Mouse (Mus musculus): ENCODE results near the gene Ak9.

The Ak9 gene

DNA sequence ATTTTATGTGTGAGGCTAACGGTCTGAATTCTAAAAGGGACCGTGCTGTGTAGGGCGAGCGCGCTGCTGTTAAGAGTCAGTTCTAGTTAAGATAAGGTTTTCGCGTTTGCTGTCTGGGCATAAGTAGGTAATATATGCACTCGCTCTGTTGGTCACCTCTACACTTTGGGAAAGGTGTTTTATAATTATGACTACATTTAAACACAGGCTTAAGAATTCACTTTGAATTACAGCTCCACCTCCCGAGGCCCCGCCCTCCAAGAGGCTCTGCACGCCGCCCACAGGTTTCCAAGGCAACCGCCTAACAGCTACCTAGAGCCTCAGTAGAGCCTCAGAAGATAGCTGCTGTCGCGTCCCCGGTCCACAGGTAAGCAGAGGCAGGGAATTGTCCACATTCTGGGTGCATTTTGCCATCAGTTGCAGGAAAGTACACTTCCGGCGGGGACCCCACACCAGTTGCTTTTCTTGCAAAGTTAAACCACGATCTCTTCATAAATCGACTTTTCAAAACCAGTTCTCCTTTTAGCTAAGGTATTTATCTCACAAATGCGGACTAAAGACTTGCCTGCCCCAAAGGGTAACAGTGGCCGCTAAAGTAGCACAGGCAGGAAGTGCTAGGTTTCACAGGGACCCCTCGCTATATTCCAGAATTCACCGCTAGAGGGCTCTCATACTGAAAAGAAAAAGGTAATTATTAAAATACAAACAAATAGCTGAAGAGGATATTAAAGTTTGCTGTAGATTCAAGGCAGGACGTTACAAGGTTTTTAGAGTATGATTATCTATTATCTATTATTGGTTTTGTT is at the start of gene Ak9:
Gene Ak9, plus strand, starts transcription at position 342 of the 806 bp plus-strand sequence.
- DNase-seq, result peak; percentile 92

DNA sequence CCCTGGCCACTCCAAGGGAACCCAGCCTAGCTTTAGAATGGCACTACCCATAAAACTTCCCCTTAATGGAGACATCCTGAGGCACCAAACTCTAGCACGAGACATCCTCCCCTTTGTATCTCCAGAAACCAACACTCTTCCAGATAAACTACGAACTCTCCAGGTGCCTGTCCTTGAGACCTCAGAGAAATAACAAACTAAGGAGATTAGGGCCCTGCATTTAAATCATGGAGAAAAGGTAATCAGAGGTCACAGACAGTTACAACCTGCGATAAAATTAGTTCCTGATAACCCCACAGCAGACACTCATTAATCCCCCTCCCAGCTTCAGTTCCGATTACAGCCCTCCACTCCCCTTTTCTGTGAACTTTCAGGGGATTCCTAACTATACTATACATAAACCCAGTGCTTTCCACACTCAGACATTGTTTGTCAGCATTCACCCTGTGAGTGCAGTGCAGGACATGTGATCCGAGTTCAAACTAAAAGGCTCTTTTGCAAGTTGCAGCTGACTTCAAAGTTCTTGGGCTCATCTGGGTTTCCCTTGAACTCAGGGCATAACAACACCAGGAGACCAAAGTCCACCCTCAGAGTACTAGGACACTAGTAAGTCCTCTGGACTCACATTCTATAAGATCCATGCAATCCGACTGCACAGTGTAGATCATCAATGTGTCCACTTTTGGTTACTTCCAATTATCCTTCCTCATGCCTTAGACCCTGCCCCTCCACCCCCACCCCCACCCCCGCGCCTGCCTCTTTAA is 43.4 kb upstream of the Ak9 start:
- DNase-seq, result no peak

DNA sequence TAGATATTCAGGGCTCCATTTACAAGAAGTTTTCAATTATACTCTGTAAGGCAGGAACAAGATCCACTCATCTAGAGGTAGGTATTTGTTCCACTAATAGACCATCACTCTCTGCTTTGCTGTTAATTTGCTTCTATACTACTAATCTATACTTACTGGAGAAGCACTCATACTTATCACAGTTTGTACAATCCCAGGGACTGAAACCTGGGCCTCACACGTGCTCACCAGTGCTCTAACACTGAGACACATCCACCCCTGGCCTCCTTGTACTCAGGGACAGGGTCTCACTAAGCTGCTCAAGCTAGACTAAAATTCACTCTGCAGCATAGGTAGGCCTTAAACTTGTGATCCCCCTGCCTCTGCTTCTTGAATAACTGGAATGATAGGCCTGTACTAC is 42.6 kb upstream of the Ak9 start:
- no peak for DNase-seq

DNA sequence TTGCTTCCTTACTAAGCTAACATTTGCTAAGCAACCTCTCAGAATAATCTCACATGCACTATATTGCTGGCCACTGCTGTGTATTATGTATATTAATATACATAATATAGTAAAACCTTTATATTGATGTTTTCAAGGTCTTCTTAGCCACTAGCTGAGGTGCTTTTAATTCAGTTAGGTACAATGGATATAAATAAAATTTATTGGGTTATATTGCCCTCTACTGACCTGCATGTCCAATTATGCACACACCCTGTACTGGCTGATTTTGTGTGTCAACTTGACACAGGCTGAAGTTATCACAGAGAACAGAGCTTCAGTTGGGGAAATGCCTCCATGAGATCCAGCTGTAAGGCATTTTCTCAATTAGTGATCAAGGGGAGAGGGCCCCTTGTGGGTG is 41.9 kb upstream of the Ak9 start:
- no peak for DNase-seq

DNA sequence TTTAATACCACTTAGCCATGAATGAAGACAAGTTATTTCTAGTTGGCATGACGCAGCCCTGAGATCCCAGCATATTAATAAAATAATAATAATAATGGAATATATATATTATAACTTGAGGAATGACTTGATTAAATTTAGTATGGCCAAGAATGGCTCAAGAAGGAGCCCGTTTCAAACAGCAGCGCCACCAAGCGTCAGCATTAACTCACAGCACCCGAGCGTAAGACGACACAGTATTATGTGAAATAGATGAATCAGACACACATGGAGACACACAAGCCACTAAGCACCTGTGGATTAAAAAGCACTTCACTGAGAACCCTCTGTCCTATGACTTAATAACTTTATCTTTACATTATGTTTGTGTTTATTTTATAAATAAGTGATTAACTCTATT is 31.9 kb upstream of the Ak9 start:
- DNase-seq, result no peak

DNA sequence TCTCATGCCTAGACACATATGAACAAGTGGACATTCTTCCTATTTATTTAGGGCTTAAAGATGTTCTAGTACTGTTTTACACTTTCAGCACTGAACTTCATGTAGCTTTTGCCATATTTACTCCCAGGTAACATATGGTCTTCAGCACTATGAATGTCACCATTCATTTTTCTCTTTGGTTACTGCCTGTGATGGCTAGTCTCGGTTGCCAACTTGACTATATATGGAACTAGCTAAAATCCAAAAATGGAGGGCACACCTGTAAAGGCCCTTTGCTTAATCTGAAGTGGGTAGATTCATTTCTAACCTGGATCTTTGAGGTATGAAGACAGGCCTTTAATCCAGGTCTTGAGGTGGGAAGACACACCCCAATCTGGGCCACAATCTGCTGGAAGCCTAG is 28.9 kb upstream of the Ak9 start:
- DNase-seq, result no peak

DNA sequence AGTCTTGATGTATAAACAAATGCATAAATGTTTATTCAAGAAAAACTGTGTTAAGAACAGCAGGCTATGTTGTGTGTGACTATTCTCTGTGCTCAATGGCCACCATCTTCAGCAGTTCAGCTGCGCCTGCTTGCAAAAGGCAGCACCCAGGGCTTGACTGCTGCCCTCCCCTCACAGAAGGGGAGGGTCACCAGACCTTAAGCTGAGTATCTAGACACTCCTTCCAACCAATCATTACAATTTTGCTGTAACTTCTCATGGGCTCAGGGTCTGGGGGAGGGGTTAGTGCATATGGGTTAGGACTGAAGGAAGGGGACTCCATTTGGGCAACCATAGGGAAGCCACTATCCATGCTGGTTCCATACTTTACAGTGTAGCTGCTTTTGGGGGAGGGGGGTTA is 25.0 kb upstream of the Ak9 start:
- no peak for DNase-seq

DNA sequence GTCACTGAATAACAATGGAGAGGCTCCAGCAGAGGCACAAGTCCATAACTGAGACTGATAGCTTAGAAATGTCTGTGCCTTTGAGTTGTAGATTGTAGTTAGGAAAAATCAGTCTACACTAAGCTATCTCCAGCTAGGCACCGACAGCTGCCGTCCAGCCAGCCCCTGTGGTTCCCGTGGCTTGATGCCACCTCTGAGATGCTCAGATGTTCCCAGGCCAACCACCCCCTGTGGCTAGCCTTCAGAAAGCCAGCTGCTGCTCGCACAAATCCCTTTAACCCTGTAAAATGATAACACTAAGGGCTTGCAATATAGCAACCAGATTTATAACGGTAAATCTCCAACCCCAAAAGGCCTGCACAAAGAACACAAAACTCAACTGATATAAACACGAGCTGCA is 23.6 kb upstream of the Ak9 start:
- no peak for DNase-seq

DNA sequence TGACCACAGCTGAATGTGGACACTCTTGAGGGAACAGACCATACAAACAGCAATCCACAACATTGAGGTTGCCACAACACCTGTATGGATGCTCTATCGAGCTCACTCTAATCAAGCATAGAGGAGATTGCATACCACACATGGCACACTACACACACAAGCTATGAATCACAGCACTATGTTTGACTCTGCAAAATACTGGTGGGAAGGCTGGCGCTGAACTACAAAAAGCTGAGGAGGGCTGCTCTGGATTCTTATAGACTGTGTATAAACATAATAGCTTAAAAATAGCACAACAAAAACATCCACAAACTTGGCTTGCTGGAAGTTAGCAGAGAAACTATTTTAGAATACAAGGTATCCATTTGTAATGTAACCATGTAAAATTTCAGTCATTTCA is 23.0 kb upstream of the Ak9 start:
- DNase-seq, result no peak

DNA sequence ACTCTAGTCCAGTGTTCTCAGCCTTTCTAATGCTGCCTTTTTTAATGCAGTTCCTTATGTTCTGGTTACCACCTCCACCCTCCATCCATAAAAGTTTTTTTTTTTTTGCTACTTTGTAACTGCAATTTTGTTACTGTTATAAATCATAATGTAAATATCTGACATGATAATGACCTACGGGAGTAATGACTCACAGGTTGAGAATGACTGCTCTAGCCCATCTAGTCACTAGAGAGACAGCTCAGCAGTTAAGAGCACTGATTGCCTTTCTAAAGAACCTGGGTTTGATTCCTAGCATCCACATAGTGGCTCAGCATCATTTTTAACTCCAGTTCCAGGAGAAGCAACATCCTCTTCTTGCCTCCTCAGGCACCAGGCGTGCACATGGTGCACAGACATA is 21.7 kb upstream of the Ak9 start:
- DNase-seq, result no peak

DNA sequence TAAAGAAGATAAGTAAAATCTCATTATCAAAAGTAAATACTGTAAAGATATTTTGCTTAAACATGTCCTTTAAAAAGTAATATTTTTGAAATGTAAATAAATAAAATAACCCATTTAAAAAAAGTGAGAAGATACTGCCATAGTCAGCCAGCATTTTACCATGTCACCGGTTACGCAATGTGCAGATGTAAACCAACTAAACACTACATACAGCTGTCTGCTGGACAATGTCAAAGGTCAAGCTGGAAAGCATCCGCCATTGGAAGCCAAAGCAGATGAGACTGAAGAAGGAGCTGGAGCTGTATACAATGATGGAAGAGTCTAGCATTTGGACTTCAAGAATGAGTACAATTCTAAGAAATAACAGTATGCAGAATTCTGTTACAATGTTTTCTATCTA is 16.2 kb upstream of the Ak9 start:
- DNase-seq, result no peak

DNA sequence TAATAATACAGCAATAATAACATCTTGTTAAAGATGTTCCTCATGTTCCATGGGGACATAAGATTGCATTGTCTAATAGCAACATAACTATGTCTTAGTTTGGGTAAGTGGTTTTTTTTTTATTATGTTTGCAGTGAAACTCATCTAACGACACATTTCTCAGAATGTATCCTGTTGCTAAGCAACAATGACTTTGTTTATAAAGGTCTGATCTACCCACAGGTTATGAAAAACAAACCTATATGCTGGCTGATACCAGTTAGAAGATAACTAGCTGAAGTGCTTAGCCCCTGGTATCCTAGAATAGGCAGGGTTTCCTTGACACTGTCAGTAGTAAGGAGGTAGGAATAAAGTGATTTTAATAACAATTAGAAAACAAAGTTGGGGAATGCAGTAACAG is 15.7 kb upstream of the Ak9 start:
- DNase-seq, result no peak

DNA sequence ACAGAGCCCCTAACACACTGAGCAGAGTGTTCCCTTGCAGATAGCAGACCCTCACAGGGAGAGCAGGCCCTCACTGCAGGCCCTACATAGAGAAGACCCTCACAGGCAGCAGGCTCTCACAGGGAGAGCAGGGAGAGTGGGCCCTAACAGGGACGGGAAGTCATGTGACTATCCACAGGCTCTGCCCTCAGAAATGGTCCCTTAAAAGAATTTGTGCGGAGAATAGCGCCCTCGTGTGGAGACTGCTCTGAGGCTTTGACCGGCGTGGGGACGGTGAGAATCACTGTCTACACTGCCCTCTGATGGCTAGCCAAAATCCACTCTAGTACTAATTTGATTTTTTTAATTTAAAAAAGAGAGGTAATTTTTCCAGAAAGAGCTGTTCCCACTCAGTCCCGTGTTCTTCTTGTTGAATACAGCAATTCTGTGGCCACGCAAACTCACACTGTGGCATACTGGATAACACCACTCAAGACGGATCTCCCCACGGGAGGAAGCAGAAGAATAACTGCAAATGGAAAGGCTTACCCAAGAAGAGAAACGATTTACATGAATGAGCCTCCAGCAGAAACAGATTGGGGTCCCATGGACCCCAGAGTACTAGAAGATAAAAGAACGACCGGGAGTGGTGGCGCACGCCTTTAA is 14.9 kb upstream of the Ak9 start:
- DNase-seq, result peak; percentile 55

DNA sequence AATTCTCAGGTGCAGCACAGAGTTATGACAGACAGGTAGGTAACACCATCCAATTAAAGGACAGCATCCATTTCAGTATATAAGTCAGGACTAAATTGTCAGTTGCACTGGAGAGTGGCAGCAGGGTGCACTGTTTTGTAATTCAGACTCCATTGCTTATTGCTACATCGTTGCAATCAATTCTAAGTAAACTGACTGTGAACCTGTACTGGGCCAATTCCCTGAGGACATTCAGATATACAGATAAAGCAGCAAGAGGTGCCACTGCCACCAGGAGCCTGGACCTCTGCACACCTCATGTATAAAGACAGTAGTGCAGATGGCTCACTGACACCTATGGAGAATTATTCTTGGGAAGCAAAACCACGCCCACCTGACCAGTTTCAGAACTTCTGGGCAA is 12.8 kb upstream of the Ak9 start:
- no peak for DNase-seq

DNA sequence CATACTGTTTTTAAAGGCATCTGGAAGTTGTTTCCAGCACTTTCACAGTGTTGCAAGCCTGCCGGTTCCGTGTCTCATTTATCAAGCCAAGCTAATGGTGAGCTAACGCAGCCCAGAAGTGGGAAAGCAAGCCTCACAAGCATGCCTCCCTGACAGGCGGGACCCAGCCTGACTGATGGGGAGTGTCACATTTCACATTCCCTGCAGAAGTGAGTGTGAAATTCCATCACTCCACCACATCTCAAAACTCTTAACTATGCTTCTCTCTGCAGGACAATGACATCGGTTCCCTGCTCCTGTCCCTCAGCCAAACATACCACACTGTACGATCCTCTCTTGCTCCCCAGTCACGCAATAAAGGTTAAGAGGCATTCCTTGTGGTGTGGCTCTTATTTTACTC is 10.8 kb upstream of the Ak9 start:
- DNase-seq, result no peak

DNA sequence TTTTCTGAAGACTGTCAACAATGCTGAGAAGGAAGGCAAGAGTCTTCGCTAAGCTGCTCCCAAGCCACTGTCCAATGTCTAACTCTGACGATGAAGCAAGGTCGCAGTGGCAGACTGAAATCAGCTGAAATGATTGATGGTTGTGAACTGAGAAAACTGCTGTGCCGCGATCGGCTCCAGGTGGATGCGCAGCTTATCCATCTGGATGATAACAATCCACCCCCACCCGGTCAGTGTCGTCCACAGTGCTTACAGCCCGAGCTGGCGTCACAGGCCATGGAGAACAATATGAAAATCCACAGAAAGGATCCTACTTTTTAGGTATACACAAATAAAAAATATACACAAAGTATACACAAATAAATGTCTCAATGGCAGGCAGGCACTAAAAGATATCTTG is 9.0 kb upstream of the Ak9 start:
- DNase-seq, result no peak

DNA sequence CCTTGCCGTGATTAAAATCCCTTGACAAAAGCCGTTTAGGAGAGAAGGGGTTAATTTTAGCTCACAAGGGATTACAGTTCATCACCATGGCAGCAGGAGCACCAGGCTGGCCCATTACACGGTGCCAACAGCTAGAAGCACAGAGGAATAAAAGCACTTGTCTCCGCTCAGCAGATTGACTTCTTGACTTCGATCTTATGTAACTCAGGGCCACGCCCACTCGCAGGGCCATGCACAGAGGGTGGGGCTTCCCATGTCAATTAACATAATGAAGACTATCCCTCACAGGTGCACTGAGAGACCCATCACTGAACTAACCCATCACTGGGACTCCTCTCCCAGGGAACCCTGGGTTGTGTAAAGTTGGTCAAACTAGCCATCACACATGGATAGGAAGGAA is 8.6 kb upstream of the Ak9 start:
- DNase-seq, result peak; percentile 25

DNA sequence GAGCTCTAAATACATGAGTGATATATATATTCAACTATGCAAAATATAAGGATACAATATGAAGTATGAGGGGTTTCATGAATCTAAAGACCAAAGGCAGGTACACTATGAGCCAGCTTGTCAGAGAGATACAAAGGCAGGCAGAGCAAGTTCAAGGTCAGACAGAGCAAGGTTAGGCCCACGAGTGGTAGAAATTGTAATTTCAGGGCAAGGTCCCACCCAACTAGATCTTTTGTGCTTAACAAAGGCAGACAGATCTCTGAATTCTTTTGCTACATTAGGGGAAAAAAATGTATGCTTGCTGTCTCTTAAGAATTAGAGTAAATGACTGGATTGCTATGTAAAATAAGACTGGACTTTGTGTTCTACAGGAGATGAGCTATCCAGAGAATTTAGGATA is 3.6 kb upstream of the Ak9 start:
- no peak for DNase-seq

DNA sequence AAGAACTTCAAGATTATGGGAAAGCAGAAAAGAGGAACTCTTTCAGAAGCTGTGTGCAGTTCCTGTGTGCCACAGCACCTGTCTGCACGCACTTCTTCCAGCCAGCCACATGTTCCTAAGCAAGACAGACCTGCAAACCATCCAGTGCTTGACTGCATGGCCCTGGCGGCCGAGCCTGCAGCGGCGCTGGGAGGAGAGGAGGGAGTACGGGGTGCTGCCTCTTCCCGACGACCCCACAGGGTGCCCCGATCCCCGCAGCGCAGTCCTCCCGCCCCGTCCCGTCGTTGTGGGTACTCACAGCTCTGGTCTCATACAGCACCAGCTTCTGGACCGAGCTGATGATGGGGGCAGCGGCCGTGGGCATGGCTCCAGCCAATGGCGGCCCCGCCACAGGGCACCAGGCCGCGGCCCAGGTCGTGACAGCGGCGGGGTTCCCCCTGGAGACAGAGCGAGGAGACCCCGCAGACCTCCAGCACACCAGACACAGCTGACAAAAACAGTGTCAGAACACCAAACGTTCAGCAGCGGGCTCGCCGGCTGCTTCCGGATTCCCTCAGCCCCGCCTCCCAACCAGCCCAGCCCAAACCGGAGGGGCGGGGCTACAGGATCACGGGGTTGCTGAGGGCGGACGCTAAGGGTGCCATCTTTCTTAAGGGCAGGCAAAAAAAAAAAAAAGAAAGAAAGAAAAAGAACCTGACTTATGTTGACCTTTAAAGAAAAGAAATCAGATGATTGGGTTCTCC is 920 bp upstream of the Ak9 start, which contains the start of gene Fig4:
Gene Fig4, minus strand, starts transcription at position 572 of the 743 bp plus-strand sequence.
- DNase-seq, result peak; percentile 78

DNA sequence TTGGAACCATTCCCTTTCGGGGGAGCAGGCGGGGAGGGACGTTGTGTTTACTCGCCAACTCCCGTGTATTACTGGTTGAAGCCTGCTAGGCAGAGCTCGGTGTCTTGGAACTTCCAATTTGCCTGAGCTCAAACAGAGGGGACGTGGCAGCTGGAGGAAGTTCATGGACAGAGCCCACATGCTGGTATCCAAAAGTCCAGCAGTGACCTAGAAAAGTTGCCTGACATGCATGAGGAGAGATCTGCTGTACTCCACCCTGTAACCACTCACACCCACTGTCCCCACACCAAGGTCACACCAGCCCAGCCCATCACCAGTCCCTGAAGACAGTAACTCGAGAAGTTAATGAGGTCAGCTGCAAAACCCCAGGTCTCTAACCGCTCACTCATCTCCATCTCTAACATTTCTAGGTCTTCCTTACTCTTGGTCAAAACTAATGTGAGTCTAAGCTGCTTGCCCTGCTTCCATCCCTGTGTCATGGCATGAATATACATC is 1.2 kb downstream of the Ak9 start:
- no peak for DNase-seq

DNA sequence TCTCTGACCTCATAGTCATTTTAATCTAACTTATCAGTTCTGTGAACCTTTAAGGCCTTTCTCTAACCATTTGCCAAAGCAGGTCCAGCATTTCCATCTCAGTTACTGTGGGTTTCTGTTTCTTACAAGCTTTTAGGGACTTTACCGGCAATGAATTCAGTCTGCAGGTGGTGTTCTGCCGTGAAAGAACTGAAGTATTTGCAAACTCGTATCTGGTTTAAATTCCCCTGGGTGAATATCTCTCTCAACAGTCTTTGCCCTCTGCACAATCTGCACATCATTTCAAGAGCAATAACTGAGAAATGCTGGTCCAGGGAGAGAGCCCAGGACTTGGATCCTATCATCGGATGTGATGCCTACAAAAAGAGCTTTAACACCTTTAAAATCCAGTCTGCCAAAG is 4.4 kb downstream of the Ak9 start:
- no peak for DNase-seq

DNA sequence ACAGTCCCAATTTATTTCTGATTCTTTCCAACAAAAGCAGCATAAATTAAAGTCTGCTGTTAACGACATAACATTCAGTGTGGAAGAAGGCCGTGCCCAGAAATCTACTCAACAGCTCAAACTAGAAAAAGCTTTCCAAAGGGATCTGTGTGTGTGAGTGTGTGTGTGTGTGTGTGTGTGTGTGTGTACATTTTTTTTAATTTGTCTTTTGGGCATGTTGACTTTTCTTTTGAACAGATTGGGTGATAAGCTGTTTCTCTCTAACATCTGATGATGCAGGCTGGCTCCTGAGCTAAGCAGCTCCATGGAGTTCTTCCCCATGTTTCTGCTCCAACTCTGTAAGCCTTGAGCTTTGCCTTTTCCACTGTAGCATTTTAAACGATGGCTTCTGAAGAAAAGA is 12.1 kb downstream of the Ak9 start:
- DNase-seq, result no peak

DNA sequence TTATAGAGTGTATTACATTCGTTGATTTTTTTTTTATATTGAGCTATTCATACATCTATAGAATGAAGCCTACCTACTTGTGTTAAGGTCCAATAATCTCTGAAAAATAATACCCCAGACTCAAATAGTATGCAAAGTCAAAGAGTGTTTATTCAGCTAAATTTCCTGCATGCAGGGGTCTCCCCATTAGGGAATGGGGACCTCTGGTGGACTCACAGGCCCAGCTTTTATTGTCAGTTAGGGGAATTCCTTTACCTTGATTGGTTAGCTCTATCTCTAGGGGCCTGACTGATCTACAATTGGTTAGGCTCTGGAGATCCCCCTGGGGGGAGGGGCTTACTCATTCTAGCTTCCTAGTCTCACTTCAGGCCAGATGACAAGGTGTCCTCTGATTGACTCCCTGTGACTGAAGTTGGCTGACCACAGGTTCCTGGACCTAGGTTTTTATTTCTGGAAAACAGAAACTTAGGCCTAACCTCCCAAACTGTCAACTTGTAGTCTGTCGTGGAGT is 28.8 kb downstream of the Ak9 start:
- DNase-seq, result no peak

All from kidney, adult 11 months (tissue).